Mouse (Mus musculus) lung, adult 2 months (tissue): ENCODE results near the gene Slit3.

Experiments
- CTCF ChIP-seq: fragments of 200-500 bp; IDR thresholded peaks from 2 replicates; pipeline ENCODE4 v1.5.1; 2011; ENCODE audit warnings: mild to moderate bottlenecking, low read length, control low read depth; ENCODE audit not compliant: insufficient read depth
- POLR2A ChIP-seq: fragments of 200-500 bp; IDR thresholded peaks from 2 replicates; pipeline ENCODE4 v1.6.1; 2011; ENCODE audit warnings: low read depth, mild to moderate bottlenecking, control low read depth, low read length, borderline replicate concordance; ENCODE audit errors: extremely low read depth

GRCm38 (mm10) chr11:35086029-35086428 is 35.0 kb upstream of the Slit3 start:
- no peak for TF ChIP-seq POLR2A
- TF ChIP-seq CTCF: no peak
